Mouse (Mus musculus): Measurements from ENCODE around the gene Hjurp.

The Hjurp gene

GRCm38 (mm10) chr1:88277098-88277817 is at the start of gene Hjurp, which contains the start of gene Trpm8:
Gene Hjurp (minus strand): TSS chr1:88277633.
Gene Trpm8 (plus strand): TSS chr1:88277661.
- peak; percentile 100 for DNase-seq (ENCODE audit: low read depth, low spot score)

GRCm38 (mm10) chr1:88323101-88323500 is 45.7 kb upstream of the Hjurp start:
- no peak for DNase-seq (ENCODE audit: low read depth, low spot score)

- DNase-seq (ENCODE audit: low read depth, low spot score), result no peak
Measured at GRCm38 (mm10) chr1:88322146-88322545, 44.7 kb upstream of the Hjurp start.

GRCm38 (mm10) chr1:88320821-88321395 is 43.5 kb upstream of the Hjurp start:
- DNase-seq (ENCODE audit: low read depth, low spot score), result no peak

GRCm38 (mm10) chr1:88318531-88319060 is 41.2 kb upstream of the Hjurp start:
- peak; percentile 78 for DNase-seq (ENCODE audit: low read depth, low spot score)

- DNase-seq (ENCODE audit: low read depth, low spot score), result no peak
Measured at GRCm38 (mm10) chr1:88317279-88317678, 39.8 kb upstream of the Hjurp start.

- DNase-seq (ENCODE audit: low read depth, low spot score), result no peak
Measured at GRCm38 (mm10) chr1:88310349-88310748, 32.9 kb upstream of the Hjurp start.

GRCm38 (mm10) chr1:88309905-88310304 is 32.5 kb upstream of the Hjurp start:
- no peak for DNase-seq (ENCODE audit: low read depth, low spot score)

- no peak for DNase-seq (ENCODE audit: low read depth, low spot score)
Measured at GRCm38 (mm10) chr1:88309020-88309419, 31.6 kb upstream of the Hjurp start.

GRCm38 (mm10) chr1:88307180-88307579 is 29.7 kb upstream of the Hjurp start:
- DNase-seq (ENCODE audit: low read depth, low spot score), result no peak

GRCm38 (mm10) chr1:88306543-88306942 is 29.1 kb upstream of the Hjurp start:
- DNase-seq (ENCODE audit: low read depth, low spot score), result no peak

- DNase-seq (ENCODE audit: low read depth, low spot score), result no peak
Measured at GRCm38 (mm10) chr1:88305018-88305795, 27.8 kb upstream of the Hjurp start.

- no peak for DNase-seq (ENCODE audit: low read depth, low spot score)
Measured at GRCm38 (mm10) chr1:88304261-88304985, 27.0 kb upstream of the Hjurp start.

GRCm38 (mm10) chr1:88303762-88304161 is 26.3 kb upstream of the Hjurp start:
- DNase-seq (ENCODE audit: low read depth, low spot score), result no peak

- no peak for DNase-seq (ENCODE audit: low read depth, low spot score)
Measured at GRCm38 (mm10) chr1:88302057-88302740, 24.8 kb upstream of the Hjurp start.

GRCm38 (mm10) chr1:88301121-88302014 is 23.9 kb upstream of the Hjurp start:
- DNase-seq (ENCODE audit: low read depth, low spot score), result no peak

- no peak for DNase-seq (ENCODE audit: low read depth, low spot score)
Measured at GRCm38 (mm10) chr1:88300301-88301050, 23.0 kb upstream of the Hjurp start.

GRCm38 (mm10) chr1:88299529-88299945 is 22.1 kb upstream of the Hjurp start:
- DNase-seq (ENCODE audit: low read depth, low spot score), result no peak

Measured in mesoderm, embryonic 11.5 days (tissue).